Comparison of ENCODE assay signal across 8 mouse cellular contexts in genomic region chr11:115249721-115250404, GRCm38 (mm10). TPM values are rescaled to one million over a fixed set of nuclear protein-coding genes. Genes with fewer than 3 reads are reported as not detected.
DNase-seq lines count a peak whose midpoint lies in the region; ATAC-seq and TF ChIP-seq lines count a peak whose summit lies in the region.

No protein-coding gene starts in this region.

- DNase-seq in cerebellum, adult 9-11 months = peak; percentile 74
- no peak for DNase-seq in cerebellum, adult 11 months
- peak; percentile 39 for DNase-seq in thymus, postnatal 0 days (ENCODE audit: low spot score)
- DNase-seq in thymus, postnatal 14 days = no peak
- DNase-seq in limb, embryonic 11.5 days (ENCODE audit: low spot score) = peak; percentile 61
- DNase-seq in urinary bladder, postnatal 10 days (ENCODE audit: low spot score) = no peak
- DNase-seq in layer of hippocampus, adult 9-11 months = no peak

- no peaks in the 10 kb centered on the region for H3K36me3 ChIP-seq in limb, embryonic 11.5 days (ENCODE audit: control insufficient read depth, insufficient read depth, low read length)

- H3K27ac ChIP-seq in limb, embryonic 11.5 days (replicated peaks; ENCODE audit: low read depth, low read length) = no peak overlapping the region
- H3K27ac ChIP-seq in olfactory bulb, adult 2 months (ENCODE audit: insufficient read depth, low read depth, low read length) = no peak overlapping the region

- peak overlapping the region; percentile 85 for H3K4me2 ChIP-seq in limb, embryonic 11.5 days (ENCODE audit: low read depth, severe bottlenecking)

- peaks cover 24% of the 10 kb centered on the region for H3K4me1 ChIP-seq in limb, embryonic 11.5 days (ENCODE audit: control insufficient read depth, insufficient read depth, low read length)
- peaks cover 29% of the 10 kb centered on the region for H3K4me1 ChIP-seq in olfactory bulb, adult 2 months (ENCODE audit: control insufficient read depth, insufficient read depth, low read length)

- TF ChIP-seq POLR2A in olfactory bulb, adult 2 months (IDR thresholded peaks at IDR 0.05; ENCODE audit: insufficient read depth, low read depth, low read length) = no peak

- WGBS in limb, embryonic 11.5 days = 3% methylated on average over 63 of the region's 63 CpGs
- 7% methylated on average over 63 of the region's 63 CpGs for WGBS in olfactory bulb, adult 2 months

- peak overlapping the region; percentile 39 for H3K4me3 ChIP-seq in limb, embryonic 11.5 days (ENCODE audit: low read depth, low read length)
- H3K4me3 ChIP-seq in olfactory bulb, adult 2 months (ENCODE audit: insufficient read depth, low read depth, low read length) = peak overlapping the region; percentile 47

- peaks cover 56% of the 10 kb centered on the region for H3K27me3 ChIP-seq in limb, embryonic 11.5 days (ENCODE audit: control insufficient read depth, insufficient read depth, low read length)

- TF ChIP-seq CTCF in olfactory bulb, adult 2 months (IDR thresholded peaks at IDR 0.05; ENCODE audit: insufficient read depth, low read depth, low read length) = no peak

- H3K9ac ChIP-seq in limb, embryonic 11.5 days (ENCODE audit: low read length) = peak overlapping the region; percentile 47

- H3K9me3 ChIP-seq in limb, embryonic 11.5 days (ENCODE audit: control insufficient read depth, low read length) = no peaks in the 10 kb centered on the region

- ATAC-seq in limb, embryonic 11.5 days (ENCODE audit: insufficient number of reproducible peaks, low FRiP score, low TSS enrichment, low read depth) = no peak

RNA-seq across cellular contexts. Expression of gene Grin2c, which starts 17.2 kb away (rescaled TPM):
- polyA plus RNA-seq in thymus, postnatal 0 days (2015; fragmentation: Nextera tagmentation; extraction: Ambion mirVana) = 0.60 and 0.83 TPM in 2 replicates
- polyA plus RNA-seq in limb, embryonic 11.5 days (2014; fragmentation: Nextera tagmentation; extraction: Ambion mirVana) = 0.04 and 0.06 TPM in 2 replicates
- not detected in 2 replicates for polyA plus RNA-seq in olfactory bulb, adult 2 months (2012; ENCODE audit: insufficient read depth, insufficient read length, low replicate concordance, missing spikeins)

RNA-seq across cellular contexts. Expression of gene Fdxr, which starts 27.0 kb away (rescaled TPM):
- 22.0 and 22.4 TPM in 2 replicates for polyA plus RNA-seq in thymus, postnatal 0 days (2015; fragmentation: Nextera tagmentation; extraction: Ambion mirVana)
- 10.2 and 15.6 TPM in 2 replicates for polyA plus RNA-seq in limb, embryonic 11.5 days (2014; fragmentation: Nextera tagmentation; extraction: Ambion mirVana)
- polyA plus RNA-seq in olfactory bulb, adult 2 months (2012; ENCODE audit: insufficient read depth, insufficient read length, low replicate concordance, missing spikeins) = not detected in 2 replicates

RNA-seq across cellular contexts. Expression of gene Fads6, which starts 47.6 kb away (rescaled TPM):
- 0.37 and 0.39 TPM in 2 replicates for polyA plus RNA-seq in thymus, postnatal 0 days (2015; fragmentation: Nextera tagmentation; extraction: Ambion mirVana)
- 0.04 and 0.11 TPM in 2 replicates for polyA plus RNA-seq in limb, embryonic 11.5 days (2014; fragmentation: Nextera tagmentation; extraction: Ambion mirVana)
- polyA plus RNA-seq in olfactory bulb, adult 2 months (2012; ENCODE audit: insufficient read depth, insufficient read length, low replicate concordance, missing spikeins) = not detected in 2 replicates

RNA-seq across cellular contexts. Expression of gene Otop2, which starts 57.1 kb away (rescaled TPM):
- polyA plus RNA-seq in thymus, postnatal 0 days (2015; fragmentation: Nextera tagmentation; extraction: Ambion mirVana) = not detected in 2 replicates
- polyA plus RNA-seq in limb, embryonic 11.5 days (2014; fragmentation: Nextera tagmentation; extraction: Ambion mirVana) = not detected in 2 replicates
- polyA plus RNA-seq in olfactory bulb, adult 2 months (2012; ENCODE audit: insufficient read depth, insufficient read length, low replicate concordance, missing spikeins) = not detected in 2 replicates

Comparison
In these comparisons a context has a peak if more than half of its experiments do, and no peak if none do; other contexts are left out.
1. DNase-seq: peak in cerebellum, adult 9-11 months (single experiment), thymus, postnatal 0 days (single experiment) and limb, embryonic 11.5 days (single experiment); none in cerebellum, adult 11 months (single experiment), thymus, postnatal 14 days (single experiment), urinary bladder, postnatal 10 days (single experiment) and layer of hippocampus, adult 9-11 months (single experiment).
2. RNA of gene Fdxr, which starts 27.0 kb away (polyA plus RNA-seq): 22.0 to 22.4 TPM in thymus, postnatal 0 days and 10.2 to 15.6 TPM in limb, embryonic 11.5 days; not detected in olfactory bulb, adult 2 months; every median in the first group is over 10 times any median in the second.